Mouse (Mus musculus) myocyte (in vitro differentiated cells): Measurements from ENCODE around the gene Snrnp70. TPM values are rescaled to one million over a fixed set of nuclear protein-coding genes. Genes with fewer than 3 reads are reported as not detected.

Experiments
- H3K27me3 ChIP-seq: one replicate; pipeline ENCODE4 v1.6.1; 2011; ENCODE audit not compliant: control insufficient read depth, insufficient read depth, insufficient read length
- H3K36me3 ChIP-seq: one replicate; pipeline ENCODE4 v1.6.1; 2011; ENCODE audit not compliant: control insufficient read depth, insufficient read depth
- H3K4me2 ChIP-seq: one replicate; pipeline ENCODE4 v1.6.1; 2011; ENCODE audit warnings: low read depth, control low read depth
- H3K4me3 ChIP-seq: one replicate; pipeline ENCODE4 v1.5.1; 2011; ENCODE audit warnings: mild to moderate bottlenecking, control low read depth, moderate library complexity
- H3K79me2 ChIP-seq: one replicate; pipeline ENCODE4 v1.6.1; 2011; ENCODE audit not compliant: control insufficient read depth, insufficient read depth
- H3ac ChIP-seq: one replicate; pipeline ENCODE4 v1.6.1; 2011; ENCODE audit not compliant: control insufficient read depth, insufficient read length
- CEBPB ChIP-seq: IDR thresholded peaks from 2 replicates; pipeline ENCODE4 v1.6.1; 2011; ENCODE audit warnings: mild to moderate bottlenecking, moderate library complexity; ENCODE audit not compliant: poor library complexity, insufficient read depth, severe bottlenecking
- E2F4 ChIP-seq: IDR thresholded peaks from one replicate; pipeline ENCODE4 v1.6.1; 2011; ENCODE audit warnings: mild to moderate bottlenecking, control low read depth, moderate library complexity; ENCODE audit not compliant: insufficient read depth
- MAX ChIP-seq: IDR thresholded peaks from one replicate; pipeline ENCODE4 v1.6.1; 2011; ENCODE audit warnings: low read depth, mild to moderate bottlenecking, control low read depth
- MYOD1 ChIP-seq, 3 experiments: IDR thresholded peaks; one replicate each; pipeline ENCODE4 v1.6.1; 2011; ENCODE audit warnings: control low read depth in 2 of 3, low read depth in 2 of 3, mild to moderate bottlenecking in 2 of 3, moderate library complexity in 1 of 3; ENCODE audit not compliant: insufficient read length in 2 of 3, control insufficient read depth in 1 of 3
- MYOG ChIP-seq, 3 experiments: IDR thresholded peaks; one replicate each; pipeline ENCODE4 v1.6.1; 2011; ENCODE audit warnings: control low read depth in 2 of 3, low read depth in 2 of 3, mild to moderate bottlenecking in 2 of 3; ENCODE audit not compliant: insufficient read length in 2 of 3, control insufficient read depth in 1 of 3, insufficient read depth in 1 of 3
- POLR2A ChIP-seq: IDR thresholded peaks from one replicate; pipeline ENCODE4 v1.6.1; 2011; ENCODE audit warnings: low read depth, mild to moderate bottlenecking, control low read depth, moderate library complexity; ENCODE audit not compliant: insufficient read length
- POLR2AphosphoS2 ChIP-seq: IDR thresholded peaks from one replicate; pipeline ENCODE4 v1.6.1; 2011; ENCODE audit warnings: low read depth, control low read depth; ENCODE audit not compliant: insufficient read length
- REST ChIP-seq: IDR thresholded peaks from one replicate; pipeline ENCODE4 v1.6.1; 2011; ENCODE audit warnings: mild to moderate bottlenecking, control low read depth, moderate library complexity; ENCODE audit not compliant: insufficient read depth, insufficient read length
- SRF ChIP-seq: IDR thresholded peaks from one replicate; pipeline ENCODE4 v1.6.1; 2011; ENCODE audit warnings: low read depth; ENCODE audit not compliant: control insufficient read depth, insufficient read length
- TCF12 ChIP-seq: IDR thresholded peaks from one replicate; pipeline ENCODE4 v1.6.1; 2011; ENCODE audit warnings: mild to moderate bottlenecking, control low read depth; ENCODE audit not compliant: poor library complexity, insufficient read depth, severe bottlenecking
- TCF3 ChIP-seq: IDR thresholded peaks from one replicate; pipeline ENCODE4 v1.6.1; 2011; ENCODE audit warnings: low read depth, control low read depth; ENCODE audit not compliant: insufficient read length
- USF1 ChIP-seq: IDR thresholded peaks from one replicate; pipeline ENCODE4 v1.6.1; 2011; ENCODE audit warnings: low read depth, mild to moderate bottlenecking, control low read depth, moderate library complexity
- polyA plus RNA-seq: library from polyadenylated mRNA; unstranded; fragments of >200 nt; fragmentation: generic; extraction: Trizol; gene quantifications from one replicate; pipeline ENCODE4 v1.2.1, GENCODE M21; 2012; ENCODE audit warnings: missing spikeins

Snrnp70 gene
- polyA plus RNA-seq, 1 experiment = 189 TPM

GRCm38 (mm10) chr7:45406157-45407156, 10.9 kb upstream of the Snrnp70 start:
- Histone ChIP-seq H3K79me2 (no peaks in the 10 kb centered on the region), H3ac (no peak overlapping the region), H3K4me3 (no peak overlapping the region), H3K4me2 (peak overlapping the region; percentile 67), H3K27me3 (peaks cover 26% of the 10 kb centered on the region), H3K36me3 (no peaks in the 10 kb centered on the region)
- TF ChIP-seq MAX = no peak
- TF ChIP-seq POLR2A = peak; percentile 24
- TF ChIP-seq MYOD1 (IDR thresholded peaks at IDR 0.05; ENCODE audit: control insufficient read depth in 1 of 3, insufficient read length in 2 of 3, low read depth in 2 of 3) = peak in 1 of 3 experiments; percentile 7

DNA sequence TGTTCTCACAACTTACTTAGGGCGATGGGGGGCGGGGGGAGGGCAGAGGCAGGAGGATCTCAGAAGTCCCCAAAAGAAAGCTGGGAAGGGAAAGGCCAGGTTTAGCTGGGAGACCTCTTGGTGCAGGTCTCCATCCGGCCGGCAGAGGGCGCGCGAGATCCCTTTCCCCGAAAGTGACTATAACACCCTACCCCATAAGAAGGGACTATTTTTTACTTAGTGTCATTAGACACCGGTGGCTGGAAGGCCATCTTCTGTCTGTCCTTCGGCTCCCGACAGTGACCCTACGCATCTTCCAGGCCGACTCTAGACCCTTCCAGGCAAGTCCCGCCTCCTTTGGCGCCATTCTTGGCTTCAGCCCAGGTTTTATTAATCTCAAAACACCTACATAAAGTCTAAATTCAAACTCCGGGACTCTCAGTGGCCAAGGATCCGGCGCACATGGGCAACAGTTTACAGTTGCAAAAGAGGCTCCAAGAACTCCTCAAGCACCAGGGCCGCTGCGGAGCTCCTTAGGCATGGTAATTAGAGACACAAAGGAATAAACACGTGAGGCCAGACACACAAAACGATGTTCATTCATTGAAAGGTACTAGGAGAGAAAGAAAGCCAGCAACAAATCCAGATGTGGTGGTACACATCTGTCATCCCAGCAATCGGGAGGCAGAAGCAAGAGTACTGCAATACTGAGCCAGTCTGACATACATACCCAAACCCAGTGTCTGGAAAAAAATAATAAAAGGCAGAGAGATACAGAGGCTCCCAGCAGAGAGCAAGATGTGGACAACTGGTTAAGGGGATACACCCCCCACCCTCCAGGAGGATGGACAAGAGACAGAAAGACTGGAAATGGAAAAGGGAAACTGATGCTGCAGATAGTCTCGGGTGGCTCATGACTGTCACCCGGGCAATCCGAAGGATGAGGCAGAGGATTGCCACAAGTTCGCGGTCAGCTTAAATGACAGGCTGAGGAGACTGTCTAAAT, 9.8 kb upstream of the Snrnp70 start, which contains the start of gene Kcna7:
Gene Kcna7 (plus strand): TSS at position 563 of the 985 bp plus-strand sequence.
- Histone ChIP-seq H3K4me2 (peak within 1 kb of the TSS; percentile 67), H3K36me3 (no peaks in the 10 kb centered on the region), H3K79me2 (no peaks in the 10 kb centered on the region), H3K27me3 (peaks cover 21% of the 10 kb centered on the region), H3ac (no peak within 1 kb of the TSS), H3K4me3 (peak within 1 kb of the TSS; percentile 6)
- TF ChIP-seq CEBPB = no peak
- TF ChIP-seq USF1 = no peak
- TF ChIP-seq MYOD1 (IDR thresholded peaks at IDR 0.05; ENCODE audit: control insufficient read depth in 1 of 3, insufficient read length in 2 of 3, low read depth in 2 of 3) = no peak
- TF ChIP-seq POLR2AphosphoS2 = no peak
- no peak for TF ChIP-seq SRF
- TF ChIP-seq MAX = no peak
- no peak for TF ChIP-seq POLR2A
- no peak for TF ChIP-seq TCF3
- no peak for TF ChIP-seq TCF12
- TF ChIP-seq REST = no peak
- TF ChIP-seq E2F4 = no peak
- TF ChIP-seq MYOG (IDR thresholded peaks at IDR 0.05; ENCODE audit: control insufficient read depth in 1 of 3, insufficient read depth in 1 of 3, insufficient read length in 2 of 3, low read depth in 2 of 3) = no peak

GRCm38 (mm10) chr7:45403532-45404261, 8.2 kb upstream of the Snrnp70 start:
- Histone ChIP-seq H3K36me3 (no peaks in the 10 kb centered on the region), H3K79me2 (no peaks in the 10 kb centered on the region), H3K27me3 (peaks cover 10% of the 10 kb centered on the region), H3K4me3 (no peak overlapping the region), H3ac (no peak overlapping the region), H3K4me2 (no peak overlapping the region)
- TF ChIP-seq USF1 (peak; percentile 79), MYOD1 (IDR thresholded peaks at IDR 0.05; ENCODE audit: control insufficient read depth in 1 of 3, insufficient read length in 2 of 3, low read depth in 2 of 3) (no peak)

GRCm38 (mm10) chr7:45401521-45402085, 6.1 kb upstream of the Snrnp70 start:
- Histone ChIP-seq H3K27me3 (peaks cover 6% of the 10 kb centered on the region), H3ac (no peak overlapping the region), H3K36me3 (no peaks in the 10 kb centered on the region), H3K4me2 (no peak overlapping the region), H3K4me3 (no peak overlapping the region), H3K79me2 (no peaks in the 10 kb centered on the region)
- TF ChIP-seq MYOD1 (IDR thresholded peaks at IDR 0.05; ENCODE audit: control insufficient read depth in 1 of 3, insufficient read length in 2 of 3, low read depth in 2 of 3) (no peak), E2F4 (no peak), MAX (no peak), TCF12 (no peak), SRF (no peak), REST (no peak), POLR2A (no peak), MYOG (IDR thresholded peaks at IDR 0.05; ENCODE audit: control insufficient read depth in 1 of 3, insufficient read depth in 1 of 3, insufficient read length in 2 of 3, low read depth in 2 of 3) (no peak), CEBPB (no peak), USF1 (no peak)
